Mouse (Mus musculus): ENCODE results near the gene Snf8.

- TF ChIP-seq CTCF (IDR thresholded peaks at IDR 0.05; ENCODE audit: extremely low read depth, insufficient read depth, low read length) (no peak), POLR2A (IDR thresholded peaks at IDR 0.05; ENCODE audit: extremely low read depth, insufficient read depth, low read length) (no peak)
These were observed 53.3 kb downstream of the Snf8 start for GRCm38 (mm10) chr11:96087981-96088380.
